Mouse (Mus musculus) neural tube, embryonic 10.5 days (tissue): ENCODE measurements around the gene L1cam.

Experiments used
- DNase-seq: peaks from one replicate; pipeline ENCODE4 v3.0.0-alpha.2; 2017; ENCODE audit warnings: low spot score; ENCODE audit errors: extremely low spot score

Gene L1cam

DNA sequence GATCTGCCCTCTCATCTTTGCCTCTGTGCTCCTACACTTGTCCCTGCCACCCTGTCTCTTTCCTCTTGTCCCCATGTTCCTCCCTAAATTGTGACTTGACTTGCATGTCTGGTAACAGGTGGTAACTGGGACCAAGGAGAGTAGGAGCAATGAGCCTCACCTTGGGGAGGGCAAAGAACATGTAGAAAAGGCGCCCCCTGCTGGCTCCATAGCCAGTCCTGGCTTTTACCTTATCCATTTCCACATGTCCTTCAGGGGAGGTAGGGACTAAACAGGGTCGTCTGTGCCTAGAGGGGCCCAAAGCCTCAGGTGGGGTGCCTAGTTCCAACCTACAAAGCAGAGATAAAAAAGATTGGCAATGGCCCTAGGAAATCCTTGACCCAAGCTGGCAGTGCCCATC, at the start of gene L1cam:
Gene L1cam, minus strand, starts transcription at position 387 of the 400 bp plus-strand sequence.
- DNase-seq = peak; percentile 19

DNA sequence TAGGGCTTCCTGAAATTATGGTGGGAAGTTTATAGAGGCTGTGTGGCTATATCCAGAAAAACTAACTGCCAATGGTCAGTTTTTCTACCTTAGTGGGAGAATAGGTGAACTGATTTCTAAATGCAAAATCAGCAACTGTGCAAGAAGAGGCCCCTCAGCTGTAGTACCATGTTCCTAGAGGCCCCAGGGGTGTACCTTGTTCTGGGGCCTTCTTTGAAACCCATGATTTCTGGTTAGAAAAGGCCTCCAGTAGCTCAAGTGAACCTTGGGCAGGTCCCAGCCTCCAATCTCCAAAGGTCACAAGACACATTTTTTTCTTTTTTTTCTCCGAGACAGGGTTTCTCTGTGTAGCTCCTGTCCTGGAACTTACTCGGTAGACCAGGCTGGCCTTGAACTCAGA, 46.4 kb upstream of the L1cam start:
- no peak for DNase-seq

DNA sequence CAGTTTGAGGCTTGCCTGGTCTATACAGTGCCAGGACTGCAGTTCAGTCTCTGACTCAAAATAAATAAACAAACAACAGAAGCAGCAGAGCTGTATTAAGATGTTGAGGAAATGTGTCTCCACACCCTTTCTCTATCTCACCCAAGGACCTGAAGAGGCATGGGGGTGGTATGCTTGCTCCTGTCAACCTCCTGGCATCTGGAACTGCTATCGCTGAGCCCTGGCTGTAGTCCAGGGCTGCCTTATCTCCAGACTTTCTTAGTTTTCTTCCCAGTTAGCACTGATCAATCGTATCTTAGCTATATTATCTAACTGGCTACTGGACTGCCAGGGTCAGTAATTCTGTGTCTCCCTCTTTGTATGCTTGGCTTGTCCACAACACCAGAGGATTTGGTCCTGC, 46.0 kb upstream of the L1cam start:
- no peak for DNase-seq

DNA sequence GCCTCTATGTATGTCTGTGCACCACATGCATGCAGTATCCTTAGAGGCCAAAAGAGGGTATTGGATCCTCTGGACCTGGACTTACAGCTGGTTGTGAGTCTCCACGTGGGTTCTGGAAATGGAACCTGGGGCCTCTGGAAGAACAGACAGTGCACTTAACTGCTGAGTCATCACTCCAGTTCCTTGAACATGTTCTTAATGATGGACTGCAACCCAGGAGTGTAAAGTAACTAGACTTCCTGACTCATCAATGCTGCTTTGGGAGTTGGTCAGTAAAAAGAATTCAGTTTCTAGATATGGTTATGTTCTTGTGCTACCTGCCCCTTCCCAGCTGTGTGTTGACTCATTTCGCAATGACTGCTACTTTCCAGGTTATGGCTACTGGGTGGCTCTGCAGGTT, 36.0 kb upstream of the L1cam start:
- no peak for DNase-seq

GRCm38 (mm10) chrX:73930402-73931062, 34.6 kb upstream of the L1cam start, which contains the start of gene Renbp:
TSS of gene Renbp (minus strand) at chrX:73930850.
- DNase-seq = peak; percentile 26

GRCm38 (mm10) chrX:73922550-73922882, 26.6 kb upstream of the L1cam start:
- no peak for DNase-seq

DNA sequence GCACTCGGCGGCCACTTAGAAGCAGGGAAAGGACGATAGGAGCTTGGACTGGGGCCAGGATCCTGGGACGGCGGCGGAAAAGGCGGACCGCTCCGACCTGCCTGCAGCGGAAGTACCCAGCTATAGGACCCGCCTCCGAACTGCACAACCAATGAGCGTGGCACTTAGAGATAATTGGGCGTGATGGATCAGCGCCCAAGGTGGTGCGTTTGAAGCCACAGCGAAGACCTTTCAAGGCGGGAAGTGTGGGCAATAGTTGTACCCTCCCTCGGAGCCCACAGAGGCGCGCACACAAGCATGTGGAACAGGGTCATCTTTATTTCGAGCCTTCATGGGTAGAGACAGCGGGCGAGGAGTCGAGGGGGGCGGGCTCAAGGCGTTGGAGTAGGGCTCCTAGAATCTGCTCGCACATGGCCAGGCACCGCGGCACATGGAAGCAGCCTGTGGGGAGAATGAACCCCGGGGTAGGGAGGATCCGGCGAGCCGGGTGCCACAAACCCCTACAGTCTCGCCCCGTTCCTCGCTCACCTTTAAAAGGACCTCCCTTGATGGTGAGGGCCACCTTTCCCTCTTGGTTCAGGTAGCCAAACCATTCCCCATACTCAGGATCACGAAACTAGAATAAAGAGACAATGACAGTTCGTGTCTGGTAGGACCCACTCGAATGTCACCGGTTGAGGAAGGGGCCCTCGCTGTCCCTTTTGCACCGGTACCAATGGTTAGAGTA, 26.1 kb upstream of the L1cam start, which contains the start of the genes Arhgap4 and Naa10:
Gene Arhgap4, minus strand, starts transcription at position 48 of the 727 bp plus-strand sequence.
Gene Naa10, minus strand, starts transcription at position 122 of the 727 bp plus-strand sequence.
- DNase-seq = peak; percentile 78

- DNase-seq = no peak
Measured at GRCm38 (mm10) chrX:73921285-73921822, 25.4 kb upstream of the L1cam start.

DNA sequence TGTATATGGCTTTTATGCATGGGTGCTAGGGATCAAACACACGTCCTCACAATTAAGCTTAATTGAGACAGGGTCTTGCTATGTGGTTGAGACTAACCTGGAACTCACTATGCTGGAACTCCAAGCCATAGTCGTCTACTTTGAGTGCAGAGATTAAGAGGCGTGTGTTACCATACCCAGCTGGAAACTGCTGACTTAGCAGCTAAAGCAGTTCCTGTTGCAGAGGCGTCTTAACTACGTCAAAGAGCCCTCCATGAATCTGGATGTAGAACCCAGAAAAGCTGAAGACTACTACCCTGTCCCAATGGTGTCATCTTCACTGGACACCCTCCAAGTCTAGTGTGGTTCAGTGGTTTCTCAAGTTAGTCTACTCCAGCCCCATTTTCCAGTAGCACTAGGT, 22.7 kb upstream of the L1cam start:
- no peak for DNase-seq

GRCm38 (mm10) chrX:73916945-73917344, 21.0 kb upstream of the L1cam start:
- DNase-seq = no peak

- peak; percentile 75 for DNase-seq
Measured at GRCm38 (mm10) chrX:73914827-73915703, 19.2 kb upstream of the L1cam start.

GRCm38 (mm10) chrX:73911588-73911987, 15.7 kb upstream of the L1cam start:
- no peak for DNase-seq

- no peak for DNase-seq
Measured at GRCm38 (mm10) chrX:73911156-73911555, 15.3 kb upstream of the L1cam start.

DNA sequence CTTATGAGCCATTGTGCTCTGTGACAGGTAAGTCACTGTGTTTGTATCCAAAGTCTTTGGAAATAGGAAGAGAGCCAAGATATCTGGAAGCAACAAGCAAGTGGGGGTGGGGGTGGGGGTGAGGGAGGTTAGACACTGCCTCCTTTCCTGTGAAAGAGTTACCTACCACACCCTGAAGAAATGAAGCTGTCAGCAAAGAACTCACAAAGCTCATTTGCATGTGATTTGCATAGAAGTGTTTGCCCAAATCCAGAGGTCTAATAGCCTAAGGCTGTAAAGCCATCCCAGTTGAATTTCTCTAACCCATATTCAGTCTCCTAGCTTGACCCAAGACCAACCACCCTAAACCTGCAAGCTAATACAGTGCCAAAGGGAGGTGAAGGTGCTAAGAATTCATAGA, 14.5 kb upstream of the L1cam start:
- DNase-seq = no peak

DNA sequence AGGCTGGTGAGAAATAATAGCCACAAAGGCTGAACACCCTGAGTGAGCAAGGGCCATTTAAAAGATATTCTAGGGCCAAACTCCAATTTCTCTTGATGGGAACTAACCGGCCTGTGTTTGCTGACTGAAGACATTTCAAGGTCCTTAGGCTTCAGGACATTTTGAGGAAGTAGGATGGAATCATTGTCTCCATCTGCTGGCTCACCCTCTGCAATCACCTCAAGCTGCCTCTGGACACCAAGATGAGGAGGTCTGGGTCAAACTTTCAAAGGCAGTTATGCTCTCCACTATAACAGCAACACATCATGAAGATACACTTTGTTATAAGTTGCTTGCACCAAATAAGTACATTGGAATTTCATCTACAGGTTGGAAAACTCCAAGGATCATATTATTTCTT, 14.1 kb upstream of the L1cam start:
- no peak for DNase-seq

DNA sequence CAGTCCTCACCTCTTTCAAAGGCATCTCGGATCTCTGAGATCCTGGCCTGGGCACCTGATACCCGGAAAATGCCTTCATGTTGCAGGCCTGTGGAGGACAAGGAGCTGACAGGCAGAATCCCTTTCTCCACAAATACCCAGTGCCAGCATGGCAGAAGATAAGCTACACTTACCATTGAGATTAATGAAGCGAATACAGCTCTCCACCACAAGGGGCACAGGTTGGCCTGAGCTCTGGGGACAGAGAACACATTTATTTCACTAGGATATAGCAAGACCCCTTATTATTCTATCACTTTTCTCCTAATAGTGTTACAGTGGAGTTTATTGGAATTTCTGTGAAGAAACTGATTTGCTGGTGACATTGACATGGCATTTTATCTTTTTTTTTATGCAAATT, 2.1 kb upstream of the L1cam start:
- no peak for DNase-seq

DNA sequence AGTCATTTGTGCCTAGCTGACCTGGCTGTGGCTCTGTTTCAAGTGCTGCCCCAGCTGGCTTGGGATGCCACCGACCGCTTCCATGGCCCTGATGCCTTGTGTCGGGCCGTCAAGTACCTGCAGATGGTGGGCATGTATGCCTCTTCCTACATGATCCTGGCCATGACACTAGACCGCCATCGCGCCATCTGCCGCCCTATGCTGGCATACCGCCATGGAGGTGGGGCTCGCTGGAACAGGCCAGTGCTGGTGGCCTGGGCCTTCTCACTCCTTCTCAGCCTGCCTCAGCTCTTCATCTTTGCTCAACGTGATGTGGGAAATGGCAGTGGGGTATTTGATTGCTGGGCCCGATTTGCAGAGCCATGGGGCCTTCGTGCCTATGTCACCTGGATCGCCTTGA, 3.1 kb downstream of the L1cam start:
- DNase-seq = no peak

GRCm38 (mm10) chrX:73891551-73892152, 4.3 kb downstream of the L1cam start, which contains the start of gene Avpr2:
TSS of gene Avpr2 (plus strand) at chrX:73892102.
- DNase-seq = no peak

GRCm38 (mm10) chrX:73881463-73881862, 14.4 kb downstream of the L1cam start:
- DNase-seq = peak; percentile 18

DNA sequence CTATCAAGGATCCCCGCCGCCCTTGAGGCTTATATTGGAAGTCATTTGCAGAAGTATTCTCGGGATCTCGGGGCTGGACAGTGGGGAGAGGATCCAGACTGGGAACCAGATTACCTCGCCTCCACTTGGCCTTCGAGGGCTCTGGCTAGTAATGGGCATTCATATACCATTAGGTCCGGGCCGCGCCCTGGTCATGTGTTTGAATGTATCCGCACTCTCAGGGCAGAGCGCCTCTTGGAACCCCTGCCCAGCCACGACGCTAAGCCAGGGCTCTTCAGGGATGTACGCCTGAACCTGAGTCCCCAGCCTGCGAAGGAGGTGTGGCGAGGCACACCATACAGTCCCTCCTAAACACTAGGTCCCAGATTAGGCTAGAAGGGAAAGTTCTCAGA, 14.9 kb downstream of the L1cam start:
- DNase-seq = peak; percentile 14
